Mouse (Mus musculus) intestine, embryonic 14.5 days (tissue): Measurements from ENCODE around the gene Foxr1. TPM values are rescaled to one million over a fixed set of nuclear protein-coding genes. Genes with fewer than 3 reads are reported as not detected.

Experiments used
- microRNA-seq: library from miRNA; unstranded; fragments of <30 nt; microRNA quantifications from one replicate; pipeline ENCODE4, GENCODE M21; 2016
- polyA plus RNA-seq: library from polyadenylated mRNA; unstranded; fragments of >200 nt; fragmentation: Nextera tagmentation; extraction: Ambion mirVana; gene quantifications from 2 replicates; pipeline ENCODE4 v1.2.1, GENCODE M21; 2014

Foxr1 gene
- polyA plus RNA-seq, 1 experiment from 2014 or later: not detected

Small RNA genes lying within 50 kb of the gene (microRNA-seq; reads per million reads assigned to microRNA genes)
- gene Mir7085: 0.25 reads per million

Other genes with a start within 250 kb of the Foxr1 start
- gene Cbl, start 207.1 kb downstream of the Foxr1 start, polyA plus RNA-seq: 18.1 and 19.9 TPM in 2 replicates
- not detected in 2 replicates for gene Ccdc153, start 200.5 kb downstream of the Foxr1 start, polyA plus RNA-seq
- 3.1 TPM in 2 replicates for gene Pdzd3, start 189.7 kb downstream of the Foxr1 start, polyA plus RNA-seq
- gene Nlrx1, start 172.5 kb downstream of the Foxr1 start, polyA plus RNA-seq: 6.3 and 7.0 TPM in 2 replicates
- gene Abcg4, start 152.5 kb downstream of the Foxr1 start, polyA plus RNA-seq: 3.6 and 4.1 TPM in 2 replicates
- gene Hinfp, start 135.5 kb downstream of the Foxr1 start, polyA plus RNA-seq: 18.5 and 22.9 TPM in 2 replicates
- gene C2cd2l, start 120.9 kb downstream of the Foxr1 start, polyA plus RNA-seq: 5.7 and 5.8 TPM in 2 replicates
- 45.4 and 46.2 TPM in 2 replicates for gene Dpagt1, start 115.1 kb downstream of the Foxr1 start, polyA plus RNA-seq
- gene H2afx, start 106.4 kb downstream of the Foxr1 start, polyA plus RNA-seq: 302 and 311 TPM in 2 replicates
- gene Hmbs, start 96.9 kb downstream of the Foxr1 start, polyA plus RNA-seq: 122 and 128 TPM in 2 replicates
- gene Vps11, start 79.5 kb downstream of the Foxr1 start, polyA plus RNA-seq: 25.3 and 29.5 TPM in 2 replicates
- 28.4 and 37.0 TPM in 2 replicates for gene Hyou1, start 61.6 kb downstream of the Foxr1 start, polyA plus RNA-seq
- gene Slc37a4, start 44.3 kb downstream of the Foxr1 start, polyA plus RNA-seq: 37.8 and 38.1 TPM in 2 replicates
- 2,858 and 3,005 TPM in 2 replicates for gene Rps25, start 34.0 kb downstream of the Foxr1 start, polyA plus RNA-seq
- gene Trappc4, start 33.5 kb downstream of the Foxr1 start, polyA plus RNA-seq: 113 and 120 TPM in 2 replicates
- 27.1 and 29.3 TPM in 2 replicates for gene Ccdc84, start 22.6 kb downstream of the Foxr1 start, polyA plus RNA-seq
- 2.1 and 2.3 TPM in 2 replicates for gene Upk2, start 13.8 kb upstream of the Foxr1 start, polyA plus RNA-seq
- gene Bcl9l, start 41.7 kb upstream of the Foxr1 start, polyA plus RNA-seq: 10.2 TPM in 2 replicates
- 0.82 and 0.89 TPM in 2 replicates for gene Cxcr5, start 120.7 kb upstream of the Foxr1 start, polyA plus RNA-seq
- gene Ddx6, start 163.8 kb upstream of the Foxr1 start, polyA plus RNA-seq: 17.6 and 17.8 TPM in 2 replicates
- not detected in 2 replicates for gene Treh, start 232.1 kb upstream of the Foxr1 start, polyA plus RNA-seq